Mouse (Mus musculus): ENCODE data around the gene Ccdc188.
"Not testable (repeated sequence)": the region's sequence is repeated elsewhere in the genome, so short reads cannot be mapped to it uniquely, and the experiment has no call there.

Gene Ccdc188

DNA sequence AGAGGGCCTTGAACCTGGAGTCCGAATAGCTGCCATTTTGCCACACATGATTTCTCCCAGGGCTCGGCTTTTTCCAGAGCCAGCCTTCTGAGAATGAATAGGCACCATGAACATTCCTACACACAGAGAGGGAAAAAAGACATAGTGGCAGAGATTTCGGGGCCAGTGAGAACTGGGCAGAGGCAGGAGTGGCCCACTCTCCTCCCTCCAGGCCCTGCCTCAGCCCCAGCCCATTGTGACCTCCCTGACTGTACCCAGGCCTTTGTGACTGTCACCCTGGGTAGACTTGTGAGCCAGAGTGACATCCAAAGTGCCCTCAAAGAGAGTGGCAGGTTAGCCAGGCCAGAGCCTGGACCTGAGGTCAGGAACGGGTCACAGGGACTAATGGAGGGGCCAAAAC lies at the start of gene Ccdc188:
Ccdc188 (plus strand) TSS at position 301 of the 400 bp plus-strand sequence.
- DNase-seq (ENCODE audit: low spot score in 2 of 2): no peak

DNA sequence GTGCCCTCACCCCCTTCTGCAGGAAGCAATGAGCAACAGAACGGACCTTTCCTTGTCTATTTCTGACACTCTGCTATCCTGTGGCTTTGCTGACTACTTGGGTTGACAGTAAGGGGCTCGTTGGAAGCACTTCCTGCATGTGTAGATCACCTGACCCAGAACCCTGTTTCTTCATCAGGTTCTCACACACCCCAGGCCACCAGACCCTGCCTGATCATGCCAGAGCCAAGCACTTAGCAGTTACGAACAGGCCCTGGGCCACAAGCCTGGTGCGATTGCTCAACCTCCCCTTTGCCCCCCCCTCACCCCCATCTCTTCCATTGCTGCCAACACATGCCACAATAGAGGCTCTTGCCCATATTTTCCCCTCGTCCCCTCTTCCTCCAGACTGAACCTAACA lies 48.5 kb upstream of the Ccdc188 start:
- DNase-seq (ENCODE audit: low spot score in 2 of 2): no peak

DNA sequence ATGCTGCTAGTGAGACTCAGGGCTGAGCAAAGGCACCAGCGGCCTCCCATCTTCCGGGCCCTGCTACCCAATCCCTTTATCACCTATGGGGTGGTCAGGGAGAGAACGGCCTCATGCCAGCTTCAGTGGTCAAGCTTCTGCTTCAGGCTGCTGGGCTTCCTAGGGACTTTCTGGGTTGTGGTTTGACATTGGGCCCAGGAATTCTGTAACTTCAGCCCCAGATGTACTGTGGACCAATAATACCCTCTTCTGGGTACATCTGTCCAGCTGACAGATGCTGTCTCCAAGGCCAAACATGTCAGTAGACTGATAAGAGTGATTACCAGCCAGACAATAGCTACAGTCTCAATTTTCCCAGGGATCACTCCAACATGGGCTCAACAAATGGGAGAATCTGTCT lies 47.9 kb upstream of the Ccdc188 start:
- DNase-seq (ENCODE audit: low spot score in 2 of 2): no peak

- peak; percentile 40 to 61 for DNase-seq (ENCODE audit: low spot score in 2 of 2)
Observed at GRCm38 (mm10) chr16:18172266-18172855, 45.3 kb upstream of the Ccdc188 start.

GRCm38 (mm10) chr16:18173231-18173630 lies 44.4 kb upstream of the Ccdc188 start:
- no peak for DNase-seq (ENCODE audit: low spot score in 2 of 2)

DNA sequence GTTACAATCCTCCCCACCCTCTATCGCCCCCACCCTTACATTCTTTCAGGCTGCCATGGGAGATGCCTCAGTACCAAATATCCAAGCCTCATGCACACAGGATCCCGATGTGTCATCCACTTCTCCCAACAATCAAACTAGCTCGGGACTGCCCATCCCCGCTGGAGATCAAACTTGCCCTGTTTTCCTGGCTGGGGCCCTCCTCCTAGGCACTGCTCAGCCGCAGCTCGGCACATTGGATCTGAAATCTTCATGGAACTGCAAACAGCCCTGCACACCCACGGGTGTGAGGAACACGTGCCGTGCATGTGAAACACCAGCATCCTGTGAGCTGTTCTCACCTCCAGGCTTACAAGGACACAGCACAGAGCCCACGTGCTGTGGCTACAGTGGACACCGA lies 43.9 kb upstream of the Ccdc188 start:
- no peak for DNase-seq (ENCODE audit: low spot score in 2 of 2)

DNA sequence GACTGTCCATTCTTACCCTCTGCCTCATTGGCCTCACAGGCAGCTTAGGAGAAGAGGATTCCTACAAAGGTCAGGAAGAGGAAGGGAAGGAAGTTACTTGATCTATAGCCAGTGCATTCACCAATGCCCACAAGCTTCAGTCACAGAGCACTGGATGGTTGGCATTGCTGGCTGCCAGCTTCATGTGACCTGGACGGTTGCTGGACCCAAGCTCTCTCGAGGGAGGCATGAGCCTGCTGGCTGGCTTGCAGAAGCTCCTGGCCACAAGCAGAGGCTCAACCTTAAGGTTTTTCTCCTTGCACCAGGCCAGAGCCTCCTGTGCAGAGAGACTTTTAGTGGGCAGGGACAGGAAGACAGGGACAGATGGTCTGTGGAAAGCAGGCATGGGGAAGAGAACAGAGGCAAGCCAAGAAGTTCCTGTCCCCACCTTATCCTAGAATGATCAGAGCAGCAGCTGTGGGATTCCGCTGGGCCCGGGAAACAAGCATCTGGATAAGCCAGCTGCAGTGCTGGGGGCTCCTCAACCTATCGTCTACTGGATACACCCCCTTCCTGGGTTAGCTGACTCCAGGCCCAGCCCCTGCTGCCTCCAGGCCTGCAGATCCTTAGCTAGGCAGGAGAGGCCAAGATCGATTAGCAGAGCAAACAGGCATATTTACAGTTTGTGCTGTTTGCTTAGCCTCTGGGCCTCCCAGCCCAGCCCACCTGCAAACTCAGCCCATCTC lies 41.7 kb upstream of the Ccdc188 start:
- DNase-seq (ENCODE audit: low spot score in 2 of 2): no peak

DNA sequence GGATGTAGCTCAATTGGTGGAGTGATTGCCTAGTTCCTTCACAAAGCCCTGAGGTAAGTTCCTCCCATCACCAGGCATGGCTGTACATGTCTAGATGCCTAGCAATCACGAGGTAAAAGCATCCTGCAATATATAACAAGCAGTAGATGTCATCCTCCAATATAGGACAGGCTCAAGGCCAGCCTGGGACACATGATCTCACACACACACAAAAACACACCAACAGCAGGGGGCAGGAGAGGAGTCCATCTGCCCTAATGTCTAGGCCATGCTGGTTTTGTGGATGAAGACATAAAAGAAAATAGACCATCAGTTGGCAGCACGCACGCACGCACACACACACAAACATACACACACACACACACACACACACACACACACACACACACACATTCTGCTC lies 40.9 kb upstream of the Ccdc188 start:
- no peak for DNase-seq (ENCODE audit: low spot score in 2 of 2)

DNA sequence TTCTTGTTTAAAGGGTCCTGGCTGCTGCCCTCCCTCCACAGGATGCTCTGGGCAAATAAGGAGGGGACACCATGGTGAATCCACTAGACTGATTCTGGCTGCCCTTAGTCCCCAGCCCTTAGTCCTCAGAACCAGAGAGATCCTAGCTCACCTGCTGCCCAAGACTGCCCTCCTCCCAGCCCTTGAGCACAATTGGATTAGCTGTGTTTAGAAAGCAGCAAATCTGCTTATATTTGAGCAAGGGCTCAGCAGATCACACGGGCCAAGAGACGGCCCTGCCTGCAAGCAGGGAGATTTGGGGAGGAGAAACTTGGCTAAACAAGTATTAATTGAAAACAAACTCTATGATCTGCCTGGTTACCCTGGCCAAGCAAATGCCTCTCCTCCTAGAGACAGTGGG lies 38.1 kb upstream of the Ccdc188 start:
- DNase-seq (ENCODE audit: low spot score in 2 of 2): no peak

GRCm38 (mm10) chr16:18181398-18181797 lies 36.3 kb upstream of the Ccdc188 start:
- no peak for DNase-seq (ENCODE audit: low spot score in 2 of 2)

GRCm38 (mm10) chr16:18182766-18183165 lies 34.9 kb upstream of the Ccdc188 start:
- DNase-seq (ENCODE audit: low spot score in 2 of 2): no peak

- no peak for DNase-seq (ENCODE audit: low spot score in 2 of 2)
Observed at GRCm38 (mm10) chr16:18185715-18186449, 31.8 kb upstream of the Ccdc188 start.

GRCm38 (mm10) chr16:18186798-18187197 lies 30.9 kb upstream of the Ccdc188 start:
- no peak for DNase-seq (ENCODE audit: low spot score in 2 of 2)

- DNase-seq (ENCODE audit: low spot score in 2 of 2): no peak
Observed at GRCm38 (mm10) chr16:18187221-18187620, 30.5 kb upstream of the Ccdc188 start.

- no peak for DNase-seq (ENCODE audit: low spot score in 2 of 2)
Observed at GRCm38 (mm10) chr16:18191006-18191405, 26.7 kb upstream of the Ccdc188 start.

DNA sequence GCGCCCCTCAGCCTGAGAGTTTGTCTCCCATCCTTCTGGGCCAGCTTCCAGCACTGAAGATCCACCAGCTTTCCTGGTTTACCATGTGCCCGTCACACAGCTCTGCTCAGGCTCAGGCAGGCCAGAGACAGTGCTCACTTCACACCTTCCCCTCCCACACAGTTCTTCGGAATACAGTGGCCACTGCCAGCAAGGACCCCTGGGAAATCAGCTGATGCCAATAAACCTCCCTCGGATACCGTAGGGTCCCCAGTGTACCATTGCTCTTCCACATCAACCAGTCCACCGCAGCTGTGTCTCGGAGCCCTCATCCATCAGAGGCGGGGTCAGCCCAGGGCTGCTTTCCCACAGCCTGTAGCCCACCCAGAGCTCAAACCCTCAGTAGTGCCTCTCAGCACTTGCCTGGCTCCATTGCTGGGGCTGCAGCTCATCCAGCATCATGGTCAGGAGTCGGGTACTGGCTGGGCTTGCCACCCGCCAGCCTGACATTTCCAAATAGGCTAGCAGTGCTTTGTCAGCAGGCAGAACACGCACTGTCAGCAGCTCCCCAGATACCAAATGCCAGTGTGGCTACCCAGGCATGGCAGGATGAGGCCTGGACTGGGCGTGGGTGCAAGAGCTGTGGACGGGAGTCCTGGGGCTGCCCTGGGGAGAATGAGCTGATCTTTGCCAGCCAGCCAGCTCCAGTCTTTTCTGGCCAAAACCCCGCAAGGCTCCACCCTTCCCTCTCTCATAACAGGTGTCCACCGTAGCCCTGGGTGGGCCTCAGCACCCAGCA lies 23.3 kb upstream of the Ccdc188 start:
- DNase-seq (ENCODE audit: low spot score in 2 of 2): no peak

GRCm38 (mm10) chr16:18195068-18195467 lies 22.6 kb upstream of the Ccdc188 start:
- peak; percentile 26 to 44 for DNase-seq (ENCODE audit: low spot score in 2 of 2)

DNA sequence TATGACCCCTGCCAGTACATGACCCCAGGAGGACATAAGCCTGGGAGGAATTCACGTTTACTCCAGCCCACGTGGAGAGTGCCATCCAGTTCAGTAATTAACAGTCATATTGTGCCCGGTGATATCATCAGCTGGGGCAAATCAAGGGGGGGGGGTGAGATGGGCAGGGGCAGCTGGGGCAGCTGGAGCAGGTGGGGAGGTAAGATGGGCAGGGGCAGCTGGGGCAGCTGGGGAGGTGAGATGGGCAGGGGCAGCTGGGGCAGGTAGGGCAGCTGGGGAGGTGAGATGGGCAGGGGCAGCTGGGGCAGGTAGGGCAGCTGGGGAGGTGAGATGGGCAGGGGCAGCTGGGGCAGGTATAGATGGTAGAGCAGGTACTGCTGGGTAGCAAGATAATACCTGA lies 22.1 kb upstream of the Ccdc188 start:
- DNase-seq (ENCODE audit: low spot score in 2 of 2): not testable (repeated sequence)

DNA sequence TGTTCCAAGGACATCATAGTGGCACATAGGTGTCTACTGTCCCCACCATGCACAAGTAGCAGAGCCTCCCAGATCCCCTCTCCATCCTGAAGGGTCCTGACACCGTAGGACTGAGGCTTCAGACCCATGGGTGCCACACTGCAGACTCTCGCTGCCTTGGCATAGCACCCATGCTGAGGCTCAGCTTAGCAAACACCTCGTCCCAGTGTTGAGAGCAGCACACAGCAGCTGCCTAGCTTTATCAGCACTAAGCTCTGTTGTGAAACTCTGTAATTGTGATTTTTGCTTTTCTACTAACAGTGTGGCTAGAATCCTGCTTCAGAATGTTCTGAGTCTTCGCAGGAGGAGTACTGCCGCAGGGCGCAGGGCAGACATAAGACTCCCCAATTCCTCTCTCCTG lies 19.8 kb upstream of the Ccdc188 start:
- no peak for DNase-seq (ENCODE audit: low spot score in 2 of 2)

GRCm38 (mm10) chr16:18198365-18199098 lies 19.1 kb upstream of the Ccdc188 start:
- no peak for DNase-seq (ENCODE audit: low spot score in 2 of 2)

DNA sequence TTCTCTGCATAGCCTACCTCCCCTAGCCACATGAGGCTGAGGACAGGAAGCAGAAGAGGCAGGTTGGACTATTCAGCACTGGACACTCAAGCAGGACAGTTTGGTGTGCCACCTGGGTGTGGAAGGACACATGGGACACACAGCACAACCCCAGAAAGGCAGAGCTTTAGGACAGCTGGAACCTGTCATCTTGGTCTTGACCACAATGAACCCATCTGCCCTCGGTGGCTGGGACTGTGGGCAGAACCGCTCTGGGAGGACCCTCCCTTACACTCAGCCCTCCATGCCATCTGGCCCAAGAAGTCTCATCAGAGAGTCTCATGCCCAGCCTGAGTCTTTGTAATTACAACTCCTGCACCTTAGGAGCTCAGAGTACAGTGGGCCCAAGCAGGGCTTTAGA lies 17.6 kb upstream of the Ccdc188 start:
- no peak for DNase-seq (ENCODE audit: low spot score in 2 of 2)

All from urinary bladder, adult 18-20 months (tissue).